Mouse (Mus musculus): ENCODE results near the gene Tmem101. TPM values are rescaled to one million over a fixed set of nuclear protein-coding genes. Genes with fewer than 3 reads are reported as not detected.
A peak's percentile ranks its signal among the peaks of the same experiment; 100 is the strongest.
"Not testable (repeated sequence)": the region's sequence is repeated elsewhere in the genome, so short reads cannot be mapped to it uniquely, and the experiment has no call there.

Gene Tmem101
- 10 to 100 TPM in 2 of 4 experiments, 1 to 10 TPM in 2; 8.9 to 10.5 (median 9.9) TPM for total RNA-seq (2022)

DNA sequence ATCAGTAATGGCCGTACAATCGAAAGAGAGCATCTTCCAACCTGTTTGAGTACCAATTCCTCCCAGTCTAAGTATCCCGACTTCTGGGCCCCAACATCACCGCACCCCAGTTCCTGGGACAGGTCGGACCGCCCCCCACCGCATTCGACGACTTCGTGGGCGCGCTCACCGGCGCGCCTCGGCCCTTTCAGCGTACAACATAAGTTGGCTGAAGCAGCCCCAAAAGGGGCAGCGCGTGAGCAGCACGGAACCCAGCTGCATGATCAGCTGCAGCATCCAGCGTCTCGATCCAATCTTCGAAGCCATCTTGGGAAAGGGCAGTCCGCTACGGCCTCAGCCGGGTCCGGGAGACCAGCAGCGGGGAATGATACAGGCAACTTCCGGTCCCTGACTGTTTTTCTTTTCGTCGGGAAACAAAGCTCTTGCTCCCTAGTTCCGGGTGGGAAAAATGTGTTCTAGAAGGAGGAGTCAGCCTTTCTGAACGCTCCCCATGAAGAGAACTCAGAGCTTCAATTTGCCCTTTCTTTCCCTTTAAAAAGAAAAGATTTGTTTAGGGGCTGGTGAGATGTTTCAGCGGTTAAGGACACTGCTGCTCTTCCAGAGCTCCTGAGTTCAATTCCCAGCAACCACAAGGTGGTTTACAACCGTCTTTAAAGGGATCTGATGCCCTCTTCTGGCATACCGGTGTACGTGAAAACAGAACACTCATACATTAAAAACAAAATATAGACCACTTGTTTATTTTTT lies at the start of gene Tmem101:
Gene Tmem101, minus strand, starts transcription at position 366 of the 747 bp plus-strand sequence.
- peak; percentile 83 to 88 for DNase-seq (ENCODE audit: low spot score in 2 of 2)

DNA sequence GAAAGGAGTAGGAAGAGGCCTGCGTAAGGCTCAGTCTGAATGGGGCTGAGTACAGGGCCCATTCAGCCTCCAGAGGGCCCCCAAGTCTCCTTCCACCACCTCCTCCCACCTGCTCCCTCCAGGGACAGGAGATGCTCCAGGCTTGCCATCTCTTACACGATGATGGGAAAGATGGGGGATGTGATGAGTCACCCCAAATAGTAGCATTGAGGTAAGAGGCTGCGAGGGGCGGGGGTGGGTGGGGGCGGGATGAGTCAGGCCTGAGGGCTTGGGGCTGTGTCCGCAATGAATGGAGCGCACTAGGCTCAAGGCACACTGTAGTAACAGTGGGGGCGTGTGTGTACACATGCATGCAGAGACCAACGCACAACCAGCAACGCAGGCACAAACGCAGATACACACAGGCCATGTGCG lies 45.2 kb upstream of the Tmem101 start:
- DNase-seq (ENCODE audit: low spot score in 2 of 2): no peak

- no peak for DNase-seq (ENCODE audit: low spot score in 2 of 2)
Observed at GRCm38 (mm10) chr11:102199856-102200255, 43.7 kb upstream of the Tmem101 start.

DNA sequence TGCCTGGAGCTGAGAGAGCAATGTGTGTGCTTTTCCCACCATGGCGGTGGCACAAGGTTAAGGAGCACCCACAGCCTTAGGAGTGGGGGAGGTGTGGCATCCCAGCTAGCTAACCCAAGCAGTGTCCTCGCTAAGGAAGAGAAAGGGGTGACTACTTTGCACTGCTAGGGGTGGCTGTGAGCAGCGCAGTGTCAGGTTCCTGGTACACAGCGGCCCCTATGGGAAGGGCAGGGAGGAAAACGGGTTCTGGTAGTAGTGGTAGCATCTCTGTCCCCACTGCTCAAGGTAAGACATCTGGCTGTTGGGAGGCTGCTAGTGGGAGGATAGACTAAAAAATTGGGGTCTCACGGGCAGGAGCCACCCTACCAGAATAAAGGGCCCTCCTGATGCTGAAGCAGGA lies 42.0 kb upstream of the Tmem101 start:
- no peak for DNase-seq (ENCODE audit: low spot score in 2 of 2)

GRCm38 (mm10) chr11:102196018-102196797 lies 40.0 kb upstream of the Tmem101 start:
- DNase-seq (ENCODE audit: low spot score in 2 of 2): no peak

GRCm38 (mm10) chr11:102193657-102194440 lies 37.6 kb upstream of the Tmem101 start:
- no peak for DNase-seq (ENCODE audit: low spot score in 2 of 2)

DNA sequence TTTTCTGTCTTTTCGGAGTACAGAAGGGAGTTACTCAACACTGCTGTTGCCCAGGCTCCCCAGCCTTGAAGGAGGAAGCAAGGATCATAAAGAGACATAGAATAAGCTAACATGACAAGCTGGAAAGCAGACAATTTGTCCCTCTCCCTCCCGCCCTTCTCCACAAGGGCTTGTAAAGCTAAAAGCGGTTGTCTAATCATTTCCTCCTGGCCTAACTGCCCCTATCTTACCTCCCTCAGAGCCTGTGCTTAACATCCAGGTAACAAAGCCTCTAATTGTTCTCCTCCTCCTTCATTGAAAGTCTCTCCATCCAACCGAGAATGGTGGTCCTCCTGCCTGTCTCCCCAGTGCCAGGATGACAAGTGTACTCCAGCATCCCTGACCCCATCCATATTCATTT lies 34.6 kb upstream of the Tmem101 start:
- DNase-seq (ENCODE audit: low spot score in 2 of 2): no peak

DNA sequence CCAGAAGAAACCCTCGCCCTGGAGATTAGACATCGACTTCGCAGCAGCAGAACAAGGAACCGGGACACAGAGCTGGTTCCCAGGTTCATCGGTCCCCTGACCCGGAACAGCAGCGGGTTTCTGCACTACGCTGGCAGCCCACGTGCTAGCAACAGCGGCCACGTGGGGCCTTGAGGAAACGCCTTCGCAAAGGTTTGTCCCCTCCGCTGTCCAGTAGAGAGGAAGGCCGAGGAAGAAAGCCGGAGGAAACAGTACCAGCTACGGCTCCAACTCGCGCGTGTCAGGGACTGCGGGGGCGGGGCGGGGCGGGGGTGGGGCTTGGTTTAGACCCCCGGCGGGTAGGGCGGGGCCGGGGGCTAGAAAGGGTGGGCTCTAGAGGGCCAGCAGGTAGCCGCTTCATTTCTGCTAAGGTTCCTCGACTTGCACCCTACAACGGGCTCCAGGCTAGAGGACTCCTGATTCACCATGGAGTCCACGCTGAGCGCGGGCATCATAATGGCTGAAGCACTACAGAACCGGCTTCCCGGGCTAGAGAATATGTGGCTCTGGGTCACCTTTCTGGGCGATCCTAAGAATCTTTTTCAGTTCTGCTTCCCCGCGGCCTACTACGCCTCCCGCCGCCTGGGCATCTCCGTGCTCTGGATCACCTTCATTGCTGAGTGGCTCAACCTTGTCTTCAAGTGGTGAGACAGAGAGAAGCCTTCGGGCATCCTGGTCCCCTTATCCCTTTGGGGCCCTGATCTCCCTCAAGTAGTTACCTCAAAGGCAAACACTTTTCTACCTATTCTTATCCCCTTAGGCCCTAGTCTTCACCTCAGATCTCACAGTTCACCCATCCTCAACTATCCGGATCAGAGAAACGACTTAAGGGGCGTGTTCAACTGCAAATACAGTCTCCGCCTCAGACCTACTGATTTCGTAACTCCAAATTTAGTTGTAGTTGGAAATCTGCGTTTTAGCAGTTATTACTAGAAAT lies 33.5 kb upstream of the Tmem101 start, which contains the start of gene G6pc3:
Gene G6pc3, plus strand, starts transcription at position 160 of the 976 bp plus-strand sequence.
- DNase-seq (ENCODE audit: low spot score in 2 of 2): peak; percentile 85 to 90

DNA sequence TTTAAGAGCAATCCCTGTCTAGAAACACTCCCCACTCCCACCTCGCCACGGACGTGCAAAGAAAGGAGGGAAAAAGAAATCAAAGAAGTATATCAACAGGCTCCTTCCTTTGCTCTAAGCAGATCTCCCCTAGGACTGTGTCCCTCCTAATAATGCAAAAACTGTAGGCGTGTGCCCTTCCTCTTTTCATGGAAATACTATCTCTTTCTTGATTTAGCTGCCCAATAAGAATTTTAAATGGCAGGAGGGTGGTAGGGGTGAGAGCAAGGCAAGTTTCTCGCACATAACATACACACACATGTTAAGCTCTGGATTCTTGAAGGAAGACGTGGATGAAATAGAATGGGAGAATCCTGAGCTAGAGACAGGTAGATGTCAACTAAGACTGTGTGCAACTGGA lies 32.8 kb upstream of the Tmem101 start:
- DNase-seq (ENCODE audit: low spot score in 2 of 2): no peak

GRCm38 (mm10) chr11:102186235-102186634 lies 30.0 kb upstream of the Tmem101 start:
- no peak for DNase-seq (ENCODE audit: low spot score in 2 of 2)

DNA sequence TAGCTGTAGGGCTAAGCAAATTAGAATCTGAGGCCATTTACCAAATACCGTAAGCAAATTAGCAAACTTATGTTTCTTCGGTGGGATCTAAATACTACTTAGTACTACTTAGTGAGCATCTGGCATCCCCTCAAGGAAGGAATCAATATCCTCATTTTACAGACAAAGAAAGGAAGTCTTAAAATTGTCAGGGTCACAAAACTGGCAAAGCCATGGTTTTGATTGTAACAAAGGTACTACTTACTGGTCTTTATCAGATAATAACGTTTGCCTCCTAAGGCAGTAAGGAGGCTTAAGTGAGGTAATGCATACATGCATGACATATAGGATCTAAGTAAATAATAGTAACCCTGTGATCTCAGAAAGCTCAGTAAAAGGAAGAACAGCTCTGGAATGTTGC lies 29.5 kb upstream of the Tmem101 start:
- no peak for DNase-seq (ENCODE audit: low spot score in 2 of 2)

DNA sequence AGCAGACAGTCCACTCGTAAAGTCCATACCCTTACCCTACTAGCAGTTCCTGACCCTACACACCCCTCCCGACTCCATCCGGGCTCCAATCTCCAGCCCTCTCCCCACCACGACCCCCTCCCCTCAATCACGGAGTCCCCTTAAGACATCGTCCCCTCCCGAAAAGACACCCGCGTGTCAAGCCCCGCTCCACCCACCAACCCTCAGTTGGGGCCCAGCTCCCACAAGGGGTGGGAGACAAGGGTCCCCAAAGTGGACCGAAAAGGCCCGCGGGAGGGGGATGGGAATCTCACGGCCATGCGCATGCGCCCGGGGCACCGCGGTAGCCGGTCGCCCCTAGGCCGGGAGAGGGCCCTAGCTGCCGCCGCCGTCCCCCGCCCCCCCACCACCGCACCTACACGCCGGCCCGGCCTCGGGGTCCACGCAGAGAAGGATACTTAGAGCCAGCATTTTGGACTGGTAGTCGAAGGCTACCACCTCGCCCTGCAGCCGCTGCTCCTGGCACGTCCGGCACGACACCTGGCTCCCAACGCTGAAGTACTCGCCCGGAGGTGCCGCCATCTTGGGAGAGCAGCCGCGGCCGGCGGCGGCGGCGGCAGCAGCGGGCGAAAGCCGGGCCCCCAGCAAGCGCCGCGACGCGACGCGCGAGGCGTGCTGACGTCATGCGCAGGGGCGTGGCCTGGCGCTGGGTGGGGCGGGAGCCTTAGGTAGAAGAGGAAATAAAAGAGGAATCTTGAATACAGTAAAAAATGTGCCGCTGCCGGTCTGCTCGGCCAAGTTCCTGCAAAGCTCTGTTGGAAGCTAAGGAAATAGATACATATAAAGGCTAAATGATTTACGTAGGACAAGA lies 28.7 kb upstream of the Tmem101 start, which contains the start of gene Lsm12:
Gene Lsm12, minus strand, starts transcription at position 651 of the 850 bp plus-strand sequence.
- peak; percentile 90 to 91 for DNase-seq (ENCODE audit: low spot score in 2 of 2)

- DNase-seq (ENCODE audit: low spot score in 2 of 2): no peak
Observed at GRCm38 (mm10) chr11:102184253-102184645, 28.0 kb upstream of the Tmem101 start.

- no peak for DNase-seq (ENCODE audit: low spot score in 2 of 2)
Observed at GRCm38 (mm10) chr11:102179836-102180235, 23.6 kb upstream of the Tmem101 start.

DNA sequence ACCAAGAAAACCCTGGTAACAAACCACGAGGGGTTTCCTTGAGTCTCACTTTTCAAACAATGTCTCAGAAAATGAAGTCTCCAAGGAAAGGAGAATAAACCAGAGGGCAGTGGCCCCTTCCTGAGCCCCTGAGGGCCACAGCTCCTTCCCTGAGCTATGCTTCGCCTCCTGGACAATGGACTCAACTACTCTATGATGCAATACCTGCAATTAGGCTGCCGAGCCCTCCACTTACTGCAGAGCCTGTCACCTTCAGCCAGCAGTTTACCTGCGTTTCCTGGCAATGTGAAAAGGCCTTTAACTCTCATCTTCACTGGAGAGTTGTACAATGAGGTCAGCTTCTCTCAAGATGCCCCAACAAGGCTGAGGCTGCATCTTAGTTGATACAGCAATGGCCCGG lies 12.5 kb upstream of the Tmem101 start:
- no peak for DNase-seq (ENCODE audit: low spot score in 2 of 2)

- no peak for DNase-seq (ENCODE audit: low spot score in 2 of 2)
Observed at GRCm38 (mm10) chr11:102167539-102167938, 11.3 kb upstream of the Tmem101 start.

- peak; percentile 24 to 27 for DNase-seq (ENCODE audit: low spot score in 2 of 2)
Observed at GRCm38 (mm10) chr11:102165971-102166722, 9.9 kb upstream of the Tmem101 start.

DNA sequence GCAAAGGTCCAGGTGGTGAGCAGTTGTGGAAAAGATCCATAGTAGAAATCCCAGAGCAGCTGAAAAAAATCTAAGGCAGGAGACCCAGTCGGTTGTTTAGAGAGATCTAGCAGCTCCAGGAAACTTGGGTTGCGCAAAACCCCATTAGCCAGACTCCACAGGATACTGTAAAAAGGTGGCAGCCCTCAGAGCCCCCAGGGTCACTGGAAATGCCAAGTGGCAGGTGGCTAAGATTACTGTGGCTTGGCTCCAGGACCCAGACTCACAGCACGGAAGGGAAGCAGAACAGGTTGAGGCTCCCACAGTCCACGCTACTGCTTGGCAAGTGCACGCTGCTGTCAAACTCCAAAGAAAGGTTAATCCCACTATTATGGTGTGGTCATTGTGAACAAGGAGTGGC lies 3.6 kb upstream of the Tmem101 start:
- peak in 1 of 2 experiments; percentile 32 for DNase-seq (ENCODE audit: low spot score in 2 of 2)

DNA sequence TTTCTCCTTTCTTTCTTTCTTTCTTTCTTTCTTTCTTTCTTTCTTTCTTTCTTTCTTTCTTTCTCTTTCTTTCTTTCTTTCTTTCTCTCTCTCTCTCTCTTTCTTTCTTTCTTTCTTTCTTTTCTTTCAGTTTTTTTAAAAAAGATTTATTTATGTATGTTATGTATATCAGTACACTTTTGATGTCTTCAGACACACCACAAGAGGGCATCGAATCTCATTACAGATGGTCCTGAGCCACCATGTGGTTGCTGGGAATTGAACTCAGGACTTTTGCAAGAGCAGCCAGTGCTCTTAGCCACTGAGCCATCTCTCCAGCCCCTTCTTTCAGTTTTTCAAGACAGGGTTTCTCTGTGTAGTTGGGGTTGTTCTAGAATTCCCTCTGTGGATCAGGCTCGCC lies 1.8 kb upstream of the Tmem101 start:
- DNase-seq (ENCODE audit: low spot score in 2 of 2): not testable (repeated sequence)
